Mouse (Mus musculus) cerebellum, adult 2 months (tissue): Measurements from ENCODE around the gene Noxa1.

Experiments
- CTCF ChIP-seq: fragments of 200-500 bp; IDR thresholded peaks from 2 replicates; pipeline ENCODE4 v1.5.1; 2011; ENCODE audit warnings: low read depth, mild to moderate bottlenecking, control low read depth, low read length, moderate library complexity, borderline replicate concordance; ENCODE audit not compliant: insufficient read depth
- POLR2A ChIP-seq: fragments of 200-500 bp; IDR thresholded peaks from 2 replicates; pipeline ENCODE4 v1.6.1; 2011; ENCODE audit warnings: low read length, control low read depth, borderline replicate concordance; ENCODE audit not compliant: insufficient read depth

GRCm38 (mm10) chr2:25123527-25123926 is 28.6 kb upstream of the Noxa1 start:
- TF ChIP-seq POLR2A (no peak), CTCF (no peak)
